Mouse (Mus musculus): ENCODE results near the gene Kcnmb3.

DNA sequence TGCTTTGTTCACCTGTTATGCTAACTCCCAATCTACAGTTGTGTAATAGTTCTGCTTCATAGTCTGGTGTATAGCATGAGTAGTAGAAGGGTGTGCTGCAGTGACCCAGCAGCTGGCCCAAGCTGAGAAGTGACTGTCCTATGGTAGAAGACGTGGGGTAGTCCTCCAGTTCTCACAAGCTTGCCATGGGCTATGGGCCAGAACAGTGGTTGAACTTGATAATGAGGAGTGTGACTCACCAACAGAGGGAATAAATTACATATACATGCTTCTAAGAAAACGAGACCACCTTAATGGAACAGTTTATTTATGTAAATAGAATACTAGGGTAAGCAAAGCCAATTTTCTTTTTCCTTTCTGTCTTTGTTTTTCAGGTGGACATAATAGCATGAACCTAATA lies 61.6 kb downstream of the Kcnmb3 start:
- TF ChIP-seq POLR2A (IDR thresholded peaks at IDR 0.05; ENCODE audit: control insufficient read depth in 1 of 2, insufficient read depth in 1 of 2, low read depth in 1 of 2, low read length in 2 of 2, poor library complexity in 1 of 2): no peak
- peak; percentile 54; the same call in 1 of the 2 replicates for TF ChIP-seq JUND (IDR thresholded peaks at IDR 0.05; ENCODE audit: low read depth, low read length)
- TF ChIP-seq NELFE (IDR thresholded peaks at IDR 0.05; ENCODE audit: low read depth, low read length): no peak
- no peak for TF ChIP-seq CTCF (IDR thresholded peaks at IDR 0.05 in 2 of 3, conservative IDR thresholded peaks at IDR 0.05 in 1 of 3; ENCODE audit: control insufficient read depth in 1 of 3, insufficient read depth in 1 of 3, low read depth in 2 of 3, low read length in 3 of 3, poor library complexity in 1 of 3, severe bottlenecking in 1 of 3)

Measured in MEL (cell line).